Mouse (Mus musculus) hindbrain, embryonic 15.5 days (tissue): ENCODE results near the gene Hdhd5. TPM values are rescaled to one million over a fixed set of nuclear protein-coding genes. Genes with fewer than 3 reads are reported as not detected.
A peak's percentile ranks its signal among the peaks of the same experiment; 100 is the strongest.

Experiments used
- ATAC-seq: fragments of 200-750 bp; cut with Nextera tagmentation; 2 replicates; pipeline ENCODE4 v1.8.0; 2017; ENCODE audit warnings: low read depth, moderate number of reproducible peaks, moderate TSS enrichment; ENCODE audit not compliant: low FRiP score
- H3K27ac ChIP-seq: fragments of 300-500 bp; sonication (generic); replicated peaks from 2 replicates; pipeline ENCODE4 v1.5.1; 2015; ENCODE audit warnings: mild to moderate bottlenecking, inconsistent platforms
- H3K27me3 ChIP-seq: fragments of 300-500 bp; sonication (generic); 2 replicates; pipeline ENCODE4 v1.6.1; 2015; ENCODE audit warnings: control low read depth, inconsistent platforms
- H3K36me3 ChIP-seq: fragments of 300-500 bp; sonication (generic); 2 replicates; pipeline ENCODE4 v1.6.1; 2015; ENCODE audit warnings: control low read depth, inconsistent platforms
- H3K4me1 ChIP-seq: fragments of 300-500 bp; sonication (generic); replicated peaks from 2 replicates; pipeline ENCODE4 v1.6.1; 2015; ENCODE audit warnings: control low read depth, inconsistent platforms
- H3K4me2 ChIP-seq: fragments of 300-500 bp; sonication (generic); 2 replicates; pipeline ENCODE4 v1.6.1; 2015; ENCODE audit warnings: moderate library complexity, mild to moderate bottlenecking, inconsistent platforms
- H3K4me3 ChIP-seq: fragments of 300-500 bp; sonication (generic); 2 replicates; pipeline ENCODE4 v1.5.1; 2015; ENCODE audit warnings: mild to moderate bottlenecking, inconsistent platforms
- H3K9ac ChIP-seq: fragments of 300-500 bp; sonication (generic); 2 replicates; pipeline ENCODE4 v1.6.1; 2015; ENCODE audit warnings: inconsistent platforms
- H3K9me3 ChIP-seq: fragments of 300-500 bp; sonication (generic); 2 replicates; pipeline ENCODE4 v1.6.1; 2016; ENCODE audit warnings: control low read depth, inconsistent platforms
- WGBS: fragments of 180-500 bp; shearing (Covaris S2); methylation state at CpG from one replicate; pipeline ENCODE4 v1.1.7; 2015; 5-methylcytosine and 5-hydroxymethylcytosine counted together
- polyA plus RNA-seq: library from polyadenylated mRNA; unstranded; fragments of >200 nt; fragmentation: Nextera tagmentation; extraction: Ambion mirVana; gene quantifications from 2 replicates; pipeline ENCODE4 v1.2.1, GENCODE M21; 2015

Gene Hdhd5
- polyA plus RNA-seq, 1 experiment from 2014 or later = 15.6 TPM

GRCm38 (mm10) chr6:120463884-120464283 is 67.2 kb downstream of the Hdhd5 start:
- H3K27me3 ChIP-seq = peaks cover 7% of the 10 kb centered on the region; the same call in 1 of the 2 replicates
- WGBS = 1% methylated on average over 11 of the region's 11 CpGs
- H3K4me3 ChIP-seq = peak overlapping the region; percentile 55
- no peak overlapping the region for H3K27ac ChIP-seq
- H3K9ac ChIP-seq = 0 out of 2 replicates have a peak overlapping the region, but pooled peaks have one; percentile 43
- peak overlapping the region; percentile 62 for H3K4me2 ChIP-seq
- no peaks in the 10 kb centered on the region for H3K36me3 ChIP-seq
- H3K9me3 ChIP-seq = no peaks in the 10 kb centered on the region
- no peak for ATAC-seq
- peaks cover 17% of the 10 kb centered on the region for H3K4me1 ChIP-seq

GRCm38 (mm10) chr6:120463086-120463871 is 67.8 kb downstream of the Hdhd5 start, which contains the start of gene Il17ra:
TSS of gene Il17ra (plus strand) at chr6:120463247.
- peaks cover 17% of the 10 kb centered on the region for H3K4me1 ChIP-seq
- H3K9ac ChIP-seq = peak within 1 kb of the TSS; percentile 43
- ATAC-seq = peak; percentile 79
- peak within 1 kb of the TSS; percentile 62 for H3K4me2 ChIP-seq
- H3K9me3 ChIP-seq = no peaks in the 10 kb centered on the region
- H3K27me3 ChIP-seq = peaks cover 7% of the 10 kb centered on the region; the same call in 1 of the 2 replicates
- no peak within 1 kb of the TSS for H3K27ac ChIP-seq
- WGBS = under 1% methylated on average over 84 of the region's 90 CpGs
- no peaks in the 10 kb centered on the region for H3K36me3 ChIP-seq
- peak within 1 kb of the TSS; percentile 55 for H3K4me3 ChIP-seq

- Histone ChIP-seq H3K9ac (no peak overlapping the region), H3K27me3 (peaks cover 7% of the 10 kb centered on the region; the same call in 1 of the 2 replicates), H3K9me3 (no peaks in the 10 kb centered on the region), H3K36me3 (no peaks in the 10 kb centered on the region), H3K4me2 (no peak overlapping the region), H3K4me3 (no peak overlapping the region), H3K27ac (no peak overlapping the region), H3K4me1 (peaks cover 17% of the 10 kb centered on the region)
- 50% methylated on average over 6 of the region's 6 CpGs for WGBS
- no peak for ATAC-seq
These were observed 68.9 kb downstream of the Hdhd5 start for GRCm38 (mm10) chr6:120462251-120462650.

- Histone ChIP-seq H3K27ac (no peak overlapping the region), H3K27me3 (peaks cover 7% of the 10 kb centered on the region; the same call in 1 of the 2 replicates), H3K36me3 (no peaks in the 10 kb centered on the region), H3K9me3 (no peaks in the 10 kb centered on the region), H3K4me3 (no peak overlapping the region), H3K4me2 (no peak overlapping the region), H3K9ac (no peak overlapping the region), H3K4me1 (peaks cover 17% of the 10 kb centered on the region)
- ATAC-seq = no peak
- 72% methylated on average over 15 of the region's 15 CpGs for WGBS
These were observed 69.9 kb downstream of the Hdhd5 start for GRCm38 (mm10) chr6:120461217-120461616.

Other genes with a start within 250 kb of the Hdhd5 start
- gene D330020A13Rik, start 237.0 kb downstream of the Hdhd5 start, polyA plus RNA-seq = 0.18 and 0.25 TPM in 2 replicates
- 0.22 and 0.25 TPM in 2 replicates for gene B4galnt3, start 236.8 kb downstream of the Hdhd5 start, polyA plus RNA-seq
- gene Kdm5a, start 167.2 kb downstream of the Hdhd5 start, polyA plus RNA-seq = 29.8 and 32.6 TPM in 2 replicates
- gene Ccdc77, start 166.9 kb downstream of the Hdhd5 start, polyA plus RNA-seq = 11.0 and 11.5 TPM in 2 replicates
- 5.7 and 6.0 TPM in 2 replicates for gene Il17ra, start 68.1 kb downstream of the Hdhd5 start, polyA plus RNA-seq
- 2.9 and 3.5 TPM in 2 replicates for gene Tmem121b, start 37.5 kb downstream of the Hdhd5 start, polyA plus RNA-seq
- 3.0 and 4.3 TPM in 2 replicates for gene Cecr2, start 135.1 kb upstream of the Hdhd5 start, polyA plus RNA-seq
- gene Slc25a18, start 242.3 kb upstream of the Hdhd5 start, polyA plus RNA-seq = 19.0 and 22.1 TPM in 2 replicates